Mouse (Mus musculus) frontal cortex, adult 2 months (tissue): ENCODE results near the gene Zzz3. TPM values are rescaled to one million over a fixed set of nuclear protein-coding genes. Genes with fewer than 3 reads are reported as not detected.
A peak's percentile ranks its signal among the peaks of the same experiment; 100 is the strongest.

ENCODE experiments used
- DNase-seq, 2 experiments: peaks; one replicate each; pipeline ENCODE4 v3.0.0; 2022; ENCODE audit warnings: low spot score in 1 of 2; ENCODE audit errors: extremely low spot score in 1 of 2
- polyA plus RNA-seq: library from polyadenylated mRNA; depleted of rRNA; stranded (reverse); fragments of >200 nt; gene quantifications from 2 replicates; pipeline ENCODE4 v1.2.3, GENCODE M21; 2012

Gene Zzz3
- polyA plus RNA-seq, 1 experiment = 26.3 TPM

DNA sequence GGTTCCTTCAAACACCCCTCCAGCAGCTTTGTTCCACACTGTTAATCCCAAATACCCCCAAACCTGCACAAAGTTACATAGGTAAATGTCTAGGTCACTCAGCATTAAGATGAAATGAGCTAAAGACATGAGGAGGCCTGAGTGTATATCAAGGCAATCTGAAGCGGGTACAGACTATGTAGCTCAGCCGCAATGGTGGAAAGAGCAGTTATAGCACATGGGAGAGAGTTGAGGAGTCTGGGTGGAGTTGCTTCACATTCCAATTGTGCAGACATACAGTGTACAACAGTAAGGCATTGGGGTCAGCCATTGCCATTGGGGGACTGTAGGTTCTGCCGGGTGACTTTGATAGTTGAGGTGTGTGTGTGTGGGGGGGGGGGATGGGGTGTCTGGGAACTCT is 69.2 kb downstream of the Zzz3 start:
- no peak for DNase-seq

DNA sequence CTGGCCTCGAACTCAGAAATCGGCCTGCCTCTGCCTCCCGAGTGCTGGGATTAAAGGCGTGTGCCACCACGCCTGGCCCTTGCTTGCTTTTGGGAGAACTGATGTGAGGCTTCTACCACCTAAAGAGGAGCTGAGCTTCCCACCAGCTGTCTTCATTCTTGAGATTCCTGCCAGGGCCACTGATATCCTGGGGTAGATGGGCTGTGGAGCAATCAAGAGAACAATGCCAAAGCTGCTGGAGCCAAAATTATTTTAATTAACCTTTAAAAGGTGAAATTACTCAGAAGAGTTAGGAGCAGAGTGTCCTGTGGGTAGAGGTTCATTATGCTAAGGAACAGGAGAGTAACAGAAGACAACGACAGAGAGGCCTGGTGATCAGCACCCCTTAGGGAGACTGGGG is 70.1 kb downstream of the Zzz3 start:
- no peak for DNase-seq

DNA sequence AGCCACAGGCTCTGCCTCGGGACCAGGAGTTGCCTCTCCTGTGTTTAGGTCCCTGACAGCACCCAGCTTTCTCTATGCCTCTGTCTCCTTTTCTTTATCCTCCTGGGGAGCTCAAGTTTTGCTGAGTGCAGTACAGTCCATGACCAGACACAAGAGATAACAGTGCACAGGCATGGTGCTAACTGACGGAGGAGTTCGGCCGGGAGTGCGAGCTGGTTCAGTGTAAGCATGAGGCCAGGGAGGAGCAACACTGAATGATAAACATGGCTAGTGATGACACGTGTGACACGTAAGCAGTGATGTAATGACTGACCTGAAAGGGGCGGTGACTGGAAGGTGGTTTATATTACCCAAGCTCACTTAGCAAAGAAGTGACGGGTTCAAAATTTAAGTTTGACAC is 71.6 kb downstream of the Zzz3 start:
- DNase-seq = no peak

DNA sequence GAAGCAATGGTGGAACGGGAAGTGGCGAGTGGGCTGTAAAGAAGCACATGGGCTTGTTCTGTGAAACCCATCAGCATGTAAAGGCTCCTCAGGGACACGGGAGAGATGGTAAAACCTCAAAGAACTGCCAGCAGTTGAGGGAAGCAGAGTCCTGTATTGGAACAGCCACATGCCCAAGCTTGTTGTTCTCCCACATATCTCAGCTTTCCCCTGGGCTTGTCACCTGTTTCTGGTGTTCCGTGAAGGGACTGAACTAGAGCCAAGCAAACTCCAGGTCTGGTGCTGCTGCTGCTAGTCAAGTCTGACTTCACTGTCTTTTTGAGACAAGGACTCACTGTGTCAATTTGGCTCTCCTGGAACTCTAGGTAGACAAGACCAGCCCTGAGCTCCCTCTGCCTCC is 72.0 kb downstream of the Zzz3 start:
- no peak for DNase-seq

DNA sequence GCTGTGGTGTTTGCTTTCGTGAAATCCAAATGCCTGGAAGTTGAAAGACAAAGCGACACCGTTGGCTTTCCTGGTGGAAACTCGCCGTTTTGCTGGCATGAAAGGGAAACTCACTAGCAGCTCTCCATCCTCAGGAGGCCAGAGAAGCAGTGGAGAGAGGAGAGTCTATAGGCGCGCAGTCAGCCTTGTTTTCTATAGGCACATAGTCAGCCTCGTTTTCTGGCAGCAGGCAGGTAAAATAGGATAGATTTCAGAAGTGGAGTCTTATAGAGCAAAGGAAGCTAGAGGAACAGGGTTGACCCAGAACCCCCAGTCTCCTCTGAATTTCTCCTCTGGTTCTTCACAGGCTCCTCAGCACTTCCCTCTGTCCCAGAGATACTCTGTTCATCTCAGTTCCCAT is 72.8 kb downstream of the Zzz3 start:
- DNase-seq = no peak

DNA sequence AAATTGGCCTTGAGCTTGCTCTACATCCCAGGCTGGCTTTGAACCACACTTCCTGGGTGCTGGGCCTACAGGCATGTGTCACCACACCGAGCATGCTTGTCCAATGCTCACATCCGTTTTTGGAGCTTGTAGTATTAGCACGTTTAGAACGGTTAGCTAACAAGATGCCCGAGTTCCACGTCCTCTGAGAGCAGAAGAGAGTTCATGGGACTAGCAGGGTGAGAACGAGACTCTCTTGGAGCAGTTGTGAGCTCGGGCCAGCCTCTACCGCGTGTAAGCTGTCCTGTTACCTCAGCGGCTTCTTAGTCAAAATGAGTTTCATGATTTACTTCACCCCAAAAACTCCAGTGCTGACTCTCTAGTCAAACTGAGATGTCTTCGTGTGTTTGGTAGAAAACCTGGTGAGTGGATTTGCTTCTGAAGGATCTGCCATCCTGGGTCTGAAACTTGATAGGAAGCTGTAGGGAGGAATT is 73.3 kb downstream of the Zzz3 start:
- no peak for DNase-seq

DNA sequence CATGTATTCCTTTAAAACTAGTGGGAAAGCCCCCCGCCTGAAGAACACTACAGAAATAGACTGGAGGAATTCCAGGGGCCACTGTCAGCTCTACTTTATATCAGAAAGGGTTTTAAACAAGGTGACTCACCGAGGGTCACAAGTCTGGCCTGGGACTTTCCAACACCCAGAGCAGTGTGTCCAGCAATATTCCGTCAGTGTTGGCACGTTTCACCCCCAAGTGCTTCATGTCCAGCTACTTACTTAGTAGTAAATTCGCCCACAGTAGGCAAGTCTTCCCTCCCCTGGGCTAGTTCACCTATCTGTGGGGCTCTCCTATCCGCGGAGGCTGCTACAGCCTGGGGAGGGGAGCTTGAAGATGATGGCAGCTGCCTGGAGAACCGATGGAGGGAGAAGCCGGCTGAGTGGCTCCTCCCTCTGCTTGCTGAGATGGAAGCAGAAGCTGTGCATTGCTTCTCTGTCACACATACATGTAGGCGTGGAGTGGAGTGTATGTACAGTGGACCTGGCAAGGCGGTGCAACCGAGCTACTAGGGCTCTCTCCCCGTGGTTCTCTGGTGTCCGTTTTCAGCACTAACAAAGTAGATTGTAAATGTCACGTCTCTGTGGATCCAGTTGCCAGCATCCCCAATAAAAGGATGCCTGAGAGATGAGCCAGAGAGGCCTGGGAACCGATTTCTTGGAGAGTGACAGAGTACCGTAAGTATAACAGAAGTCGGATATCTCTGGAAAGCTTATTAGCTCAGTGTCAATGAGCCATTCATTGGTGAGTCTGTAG is 74.3 kb downstream of the Zzz3 start:
- DNase-seq = no peak

DNA sequence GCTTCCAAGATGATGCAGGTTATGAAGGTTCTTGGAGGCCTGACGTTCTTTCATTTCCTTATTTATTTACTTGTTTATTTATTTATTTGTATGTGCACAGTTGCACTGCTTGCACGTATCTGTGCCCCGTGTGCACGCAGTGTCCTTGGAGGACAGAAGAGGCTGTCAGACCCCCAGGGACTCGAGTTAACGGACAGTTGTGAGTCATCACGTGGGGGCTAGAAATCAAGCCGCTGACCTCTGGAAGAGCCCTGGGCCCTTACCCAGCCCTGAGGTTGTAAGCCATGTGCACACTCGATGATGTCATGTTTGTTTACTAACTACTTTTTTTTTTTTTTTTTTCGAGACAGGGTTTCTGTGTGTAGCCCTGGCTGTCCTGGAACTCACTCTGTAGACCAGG is 75.1 kb downstream of the Zzz3 start:
- DNase-seq = no peak

DNA sequence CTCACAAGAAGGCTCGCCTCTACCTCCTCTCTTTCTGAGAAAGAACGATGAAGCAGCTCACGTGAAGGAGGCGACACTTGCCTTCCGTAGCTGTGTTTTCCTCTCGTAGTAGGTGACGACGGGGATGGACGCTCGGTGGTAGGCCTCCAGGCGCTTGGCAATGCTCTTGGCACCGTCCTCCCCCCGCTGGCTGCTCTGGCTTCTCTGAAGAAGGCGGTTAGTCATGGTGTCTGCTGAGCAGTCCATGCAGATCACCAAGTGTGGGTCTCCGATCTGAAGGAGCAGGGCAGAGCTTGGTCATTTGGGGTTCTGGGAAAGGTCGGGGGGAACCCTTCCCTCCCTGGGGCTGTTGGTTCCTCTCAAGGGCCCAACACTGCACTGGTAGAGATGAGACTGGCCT is 77.4 kb downstream of the Zzz3 start:
- DNase-seq = no peak

DNA sequence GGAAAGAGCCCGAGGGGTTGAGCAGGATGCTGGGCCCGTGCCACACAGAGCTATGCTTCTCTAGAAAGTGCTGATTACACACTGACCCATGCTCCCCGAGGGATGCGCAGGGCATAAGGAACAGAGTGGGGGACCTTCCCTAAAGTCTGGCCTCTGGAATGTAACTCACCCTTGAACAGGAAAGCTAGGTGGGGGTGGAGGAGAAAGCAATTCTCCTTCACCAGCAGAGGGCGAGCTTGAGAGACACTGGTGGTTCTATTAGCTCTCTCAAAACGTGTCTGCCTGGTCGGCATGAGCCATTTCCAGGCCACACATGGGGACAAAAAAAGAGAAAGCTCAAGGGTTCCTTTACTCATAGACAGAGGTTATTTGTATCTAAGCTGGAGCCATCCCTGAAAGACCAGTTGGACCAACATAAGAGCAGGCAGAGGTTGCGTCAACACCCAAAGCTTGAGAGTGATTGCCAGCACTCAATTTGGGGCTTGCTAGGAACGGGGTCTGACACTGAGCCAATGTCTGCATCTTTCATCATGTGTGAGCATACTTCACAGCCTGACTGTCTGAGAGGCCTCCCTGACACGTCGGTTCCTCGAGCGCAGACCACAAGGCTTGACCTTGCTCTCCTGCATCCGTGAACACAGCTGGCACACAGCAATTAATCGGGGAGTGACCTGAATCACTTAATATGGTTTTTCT is 79.5 kb downstream of the Zzz3 start:
- DNase-seq = peak in 1 of 2 experiments; percentile 73

DNA sequence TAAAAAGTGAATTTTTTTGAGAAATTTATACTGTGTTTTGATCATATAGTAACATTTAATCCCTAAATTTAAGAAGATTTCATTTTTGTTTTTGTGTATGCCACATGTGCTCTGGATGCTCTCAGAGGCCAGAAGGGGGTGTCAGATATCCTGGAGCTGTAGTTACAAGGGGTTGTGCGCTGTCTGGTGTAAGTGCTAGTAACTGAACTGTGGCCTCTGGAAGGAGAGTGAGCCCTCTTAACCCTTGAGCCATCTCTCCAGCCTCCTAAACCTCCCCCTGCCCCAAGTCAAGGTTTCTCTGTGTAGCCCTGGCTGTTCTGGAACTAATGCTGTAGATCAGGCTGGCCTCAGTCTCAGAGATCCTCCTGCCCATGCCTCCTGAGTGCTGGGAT is 80.0 kb downstream of the Zzz3 start:
- DNase-seq = no peak

DNA sequence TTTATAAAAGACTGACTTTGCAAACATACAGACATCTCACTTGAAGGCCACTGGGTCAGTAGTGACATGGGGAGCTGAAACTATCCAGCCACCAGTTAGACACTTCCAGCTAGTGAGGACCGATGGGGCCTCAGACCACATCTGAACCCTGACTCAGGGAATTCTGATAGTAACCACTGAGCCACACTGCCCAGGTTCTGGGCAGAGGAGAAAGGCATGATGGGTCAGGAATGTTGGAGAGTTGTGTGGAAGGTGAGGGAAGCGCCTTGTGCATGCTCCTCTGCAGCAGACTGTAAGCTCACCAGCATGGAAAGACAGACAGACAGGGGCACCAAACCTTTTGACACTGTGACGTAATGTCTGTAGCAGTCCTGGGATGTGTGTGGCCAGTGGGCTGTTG is 80.6 kb downstream of the Zzz3 start:
- no peak for DNase-seq

DNA sequence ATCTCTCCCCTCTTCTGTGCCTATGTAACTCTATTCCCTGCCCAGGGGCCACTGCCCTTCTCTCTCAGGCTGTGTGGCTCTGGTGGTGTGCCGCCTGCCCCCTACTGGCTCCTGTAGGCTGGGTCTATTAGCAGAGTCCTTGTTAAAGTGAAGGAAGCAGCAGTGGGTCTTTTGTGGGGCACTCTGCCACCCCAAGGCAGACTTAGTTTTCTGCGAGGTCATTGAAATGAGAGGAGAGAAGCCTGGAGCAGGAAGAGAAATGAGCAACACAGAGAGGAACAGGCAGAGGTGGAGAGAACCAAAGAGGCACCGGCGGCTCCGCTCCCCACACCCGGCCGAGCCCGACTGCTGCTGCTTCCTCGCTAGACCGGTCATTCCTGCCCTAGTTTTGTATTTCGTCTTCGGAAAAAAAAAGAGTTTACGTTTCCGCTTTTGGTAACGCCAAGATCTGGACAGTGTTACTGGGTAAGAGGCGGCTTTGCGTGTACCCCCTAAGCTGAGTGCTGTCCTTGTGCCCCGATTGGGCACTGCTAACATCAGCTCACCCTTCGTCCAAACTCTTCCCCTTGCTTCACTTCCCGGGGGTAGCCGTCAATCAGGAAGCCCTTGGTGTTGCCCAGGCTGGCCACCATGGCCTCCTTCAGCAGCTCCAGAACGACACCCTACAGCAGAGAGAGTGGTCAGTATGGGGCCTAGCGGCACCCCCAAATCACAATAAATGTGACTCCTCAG is 82.7 kb downstream of the Zzz3 start:
- DNase-seq = no peak

DNA sequence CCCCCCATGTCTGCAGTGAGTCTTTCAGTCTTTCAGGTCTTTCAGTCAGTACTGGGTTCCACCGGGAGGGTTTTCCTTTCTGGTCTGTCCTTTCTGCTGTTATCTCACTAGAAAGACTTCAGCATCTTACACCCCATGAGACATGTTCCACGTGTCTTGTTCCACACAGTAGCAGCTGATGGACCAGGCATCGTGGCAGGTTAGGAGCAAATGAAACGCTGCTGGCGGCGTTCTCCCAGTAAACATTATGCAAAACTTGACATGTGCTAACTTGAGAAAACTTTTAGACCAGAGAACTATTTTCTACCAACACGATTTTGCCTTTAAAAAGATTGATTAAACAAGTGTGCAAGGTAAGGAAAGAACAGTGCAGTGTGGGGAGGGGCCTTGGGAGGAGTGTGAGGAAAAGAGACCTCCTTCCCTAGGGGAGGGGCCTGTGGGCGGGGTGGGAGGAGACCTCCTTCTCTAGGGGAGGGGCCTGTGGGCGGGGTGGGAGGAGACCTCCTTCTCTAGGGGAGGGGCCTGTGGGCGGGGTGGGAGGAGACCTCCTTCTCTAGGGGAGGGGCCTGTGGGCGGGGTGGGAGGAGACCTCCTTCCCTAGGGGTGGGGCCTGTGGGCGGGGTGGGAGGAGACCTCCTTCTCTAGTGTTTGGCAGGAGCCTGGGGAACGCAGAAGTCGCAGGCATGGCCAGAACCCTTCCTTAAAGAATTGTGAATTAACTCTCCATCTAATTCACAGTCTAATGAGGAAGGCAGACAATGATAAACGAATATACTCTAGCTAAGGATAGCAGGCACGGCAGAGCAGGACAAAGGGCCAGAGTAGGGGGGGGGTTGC is 83.5 kb downstream of the Zzz3 start:
- DNase-seq = no peak

DNA sequence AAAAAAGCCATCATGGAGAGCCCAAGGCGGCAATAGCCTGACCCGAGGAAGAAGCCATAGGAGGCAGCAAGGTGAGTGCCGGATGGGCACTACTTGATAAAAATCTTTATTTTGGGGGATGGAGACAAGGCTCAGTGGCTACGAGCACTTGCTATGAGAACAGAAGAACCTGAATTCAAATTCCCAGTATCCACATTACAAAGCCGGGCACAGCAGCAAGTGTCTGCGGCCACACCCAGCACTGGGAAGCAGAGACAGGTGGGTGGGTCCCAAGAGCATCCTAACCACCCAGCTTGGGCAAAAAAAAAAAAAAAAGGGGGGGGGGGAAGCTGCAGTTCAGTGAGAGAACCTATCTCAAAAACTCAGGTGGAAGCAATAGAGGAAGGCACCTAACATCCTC is 85.1 kb downstream of the Zzz3 start:
- no peak for DNase-seq

DNA sequence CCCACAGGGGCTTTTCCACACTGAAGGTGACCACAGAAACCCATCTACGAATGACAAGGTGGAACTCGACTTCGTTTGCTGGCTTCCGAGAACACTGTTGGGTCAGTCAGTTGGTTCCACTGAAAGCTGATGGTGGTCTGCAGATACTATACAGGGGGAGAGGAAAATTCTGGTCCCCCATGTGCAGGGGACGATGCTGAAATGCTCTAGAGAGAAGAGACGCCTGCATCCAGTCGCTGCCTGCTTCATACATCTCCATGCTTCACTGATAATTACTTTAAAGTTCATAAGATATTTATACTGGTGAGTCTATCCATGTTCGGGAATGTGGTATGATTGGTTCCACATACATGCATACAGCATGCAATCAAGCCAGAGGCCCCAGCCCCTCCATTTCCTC is 86.9 kb downstream of the Zzz3 start:
- no peak for DNase-seq

DNA sequence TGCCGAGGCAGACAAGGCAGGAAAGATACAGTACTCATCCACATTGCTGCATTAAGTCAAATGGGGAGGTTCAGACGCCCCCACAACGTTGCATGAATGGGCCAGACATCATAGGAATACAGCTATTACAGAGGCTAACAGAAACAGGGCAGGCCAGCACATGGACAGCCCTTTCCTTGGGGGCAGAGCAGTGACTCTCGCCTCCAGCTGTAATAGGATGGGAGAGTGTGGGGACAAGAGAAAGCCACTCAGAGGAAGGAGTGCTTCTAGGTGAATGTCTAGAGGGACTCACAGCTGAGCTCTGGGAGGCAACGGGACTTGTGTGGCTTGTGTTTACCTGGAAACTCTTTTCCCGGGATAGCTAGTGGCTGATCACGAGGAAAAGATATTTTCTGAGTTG is 88.5 kb downstream of the Zzz3 start:
- peak in 1 of 2 experiments; percentile 41 for DNase-seq

DNA sequence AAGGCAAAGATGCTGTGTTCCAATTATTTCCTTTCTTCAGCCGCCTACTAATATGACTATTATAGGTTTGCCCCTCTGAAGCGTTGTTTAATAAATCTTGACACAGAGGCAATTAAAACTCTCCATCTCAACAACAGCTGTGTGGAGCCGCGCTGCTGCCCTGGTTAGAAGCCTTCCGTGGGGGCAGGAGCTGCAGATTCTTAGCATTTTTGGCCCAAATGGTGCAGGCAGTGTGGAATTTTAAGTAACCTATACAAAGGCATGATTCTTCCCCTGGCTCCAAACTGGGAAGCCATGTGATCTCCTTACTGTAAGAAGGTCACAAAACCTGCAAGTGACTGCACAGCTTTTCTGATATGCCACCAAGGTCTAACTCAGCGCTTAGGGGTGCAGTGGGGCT is 88.9 kb downstream of the Zzz3 start:
- DNase-seq = peak in 1 of 2 experiments; percentile 59

DNA sequence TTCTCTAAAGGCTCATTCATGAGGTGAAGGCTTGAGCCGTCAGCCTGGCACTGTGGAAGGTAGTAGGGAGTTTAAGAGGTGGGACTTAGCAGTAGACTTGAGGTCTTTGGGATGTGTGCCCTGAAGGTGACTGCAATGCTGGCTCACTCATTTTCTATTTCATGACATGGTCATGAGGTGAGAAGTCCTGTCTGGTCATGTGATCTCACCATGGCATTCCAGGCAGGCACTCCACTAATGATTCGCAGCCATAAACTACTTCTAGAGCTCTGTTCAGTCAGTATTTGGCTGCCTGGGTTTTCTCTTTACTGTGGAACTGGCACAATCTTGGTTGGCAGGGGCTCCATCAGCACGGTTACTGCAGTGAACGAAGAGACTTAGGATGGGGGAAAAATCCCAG is 93.7 kb downstream of the Zzz3 start:
- DNase-seq = no peak

DNA sequence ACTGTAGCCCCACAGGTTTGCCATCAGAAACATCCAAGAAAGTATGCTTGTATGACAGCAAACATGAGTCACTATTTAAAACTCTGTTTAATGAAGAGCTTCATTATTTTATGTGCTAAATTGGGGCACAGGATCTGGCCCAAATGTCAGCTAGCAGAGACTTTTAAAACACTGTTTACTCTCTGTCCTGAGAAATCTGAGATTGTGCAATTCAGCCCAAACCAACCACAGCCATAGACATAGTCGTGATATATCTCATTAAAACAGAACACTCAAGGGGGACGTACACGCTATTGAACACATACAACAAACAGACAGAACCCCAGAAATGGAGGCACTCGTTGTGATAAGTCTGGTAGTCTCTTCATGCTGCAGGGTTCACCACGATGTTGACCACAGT is 95.2 kb downstream of the Zzz3 start:
- DNase-seq = no peak

DNA sequence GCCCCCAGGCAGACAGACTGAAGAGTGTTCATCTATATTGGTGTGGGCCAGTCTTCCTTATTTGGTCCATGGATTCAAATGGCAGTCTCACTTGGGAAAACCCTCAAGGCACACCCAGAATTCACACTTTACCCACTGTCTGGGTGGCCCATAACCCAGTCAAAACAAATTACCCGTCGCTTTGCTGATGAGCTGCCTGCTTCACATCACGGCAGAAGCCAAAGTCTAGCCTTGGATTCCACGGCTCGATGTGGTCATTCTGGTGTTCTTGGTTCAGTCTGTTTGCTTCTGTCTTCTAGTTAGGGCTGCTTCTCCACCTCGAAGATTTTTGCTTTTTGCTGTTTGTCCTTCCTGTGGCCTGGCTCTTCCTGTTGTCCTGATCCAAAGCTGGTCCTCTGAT is 97.0 kb downstream of the Zzz3 start:
- DNase-seq = no peak
